Mouse (Mus musculus) layer of hippocampus, adult 18-20 months (tissue): ENCODE measurements around the gene Pafah2. TPM values are rescaled to one million over a fixed set of nuclear protein-coding genes. Genes with fewer than 3 reads are reported as not detected.
"Not testable (repeated sequence)": the region's sequence is repeated elsewhere in the genome, so short reads cannot be mapped to it uniquely, and the experiment has no call there.

Source experiments
- DNase-seq, 2 experiments: peaks; one replicate each; pipeline ENCODE4 v3.0.0; 2022; ENCODE audit warnings: low spot score in 2 of 2
- total RNA-seq, 2 experiments: library from RNA; stranded (reverse); gene quantifications; 2 replicates each; pipeline ENCODE4 v1.2.3; 2021

Pafah2 gene
- total RNA-seq, 2 experiments from 2014 or later, result 5.0 to 5.9 TPM

DNA sequence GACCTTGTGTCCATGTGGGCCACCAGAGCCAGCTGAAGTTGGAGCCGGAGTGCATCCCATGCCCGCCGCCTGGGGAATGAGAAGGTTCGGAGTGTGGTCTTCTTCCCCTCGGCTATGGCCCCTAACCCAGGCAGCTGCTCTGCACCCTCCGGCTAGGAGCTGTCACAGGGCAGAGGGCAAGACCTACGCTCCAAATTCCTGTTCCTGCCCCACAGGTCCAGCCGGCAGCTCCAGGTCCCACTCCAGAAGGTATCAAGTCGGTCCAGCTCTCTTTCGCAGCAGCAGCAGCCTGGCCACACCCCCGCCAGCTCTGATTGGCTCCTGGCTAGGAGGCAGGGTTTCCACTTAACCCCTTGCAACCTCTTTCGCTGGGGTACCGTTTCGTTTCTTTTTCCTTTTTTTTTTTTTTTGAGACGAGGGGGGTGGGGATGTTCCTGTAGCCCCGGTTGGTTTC lies 23.8 kb upstream of the Pafah2 start:
- DNase-seq, result peak; percentile 80 to 90

DNA sequence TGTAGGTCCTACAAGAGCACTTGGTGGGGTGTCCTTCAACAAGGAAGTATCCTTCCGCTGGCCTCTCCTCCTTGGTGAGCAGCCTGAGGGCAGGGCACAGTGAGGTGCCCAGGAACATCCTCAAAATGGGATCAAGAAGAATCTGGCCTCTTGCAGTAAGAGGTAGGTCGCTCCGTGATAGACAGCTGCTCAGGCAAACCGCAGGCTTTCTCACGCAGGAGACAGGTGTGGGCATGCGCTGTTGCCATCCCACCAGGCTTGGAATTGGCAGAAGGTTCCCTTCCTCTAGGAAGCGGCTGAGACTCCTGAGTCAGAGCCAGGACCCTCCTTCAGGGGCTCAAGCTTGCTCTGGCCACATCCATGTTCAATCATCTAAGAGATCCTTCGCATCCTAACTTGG lies 22.8 kb upstream of the Pafah2 start:
- DNase-seq, result peak in 1 of 2 experiments; percentile 33

DNA sequence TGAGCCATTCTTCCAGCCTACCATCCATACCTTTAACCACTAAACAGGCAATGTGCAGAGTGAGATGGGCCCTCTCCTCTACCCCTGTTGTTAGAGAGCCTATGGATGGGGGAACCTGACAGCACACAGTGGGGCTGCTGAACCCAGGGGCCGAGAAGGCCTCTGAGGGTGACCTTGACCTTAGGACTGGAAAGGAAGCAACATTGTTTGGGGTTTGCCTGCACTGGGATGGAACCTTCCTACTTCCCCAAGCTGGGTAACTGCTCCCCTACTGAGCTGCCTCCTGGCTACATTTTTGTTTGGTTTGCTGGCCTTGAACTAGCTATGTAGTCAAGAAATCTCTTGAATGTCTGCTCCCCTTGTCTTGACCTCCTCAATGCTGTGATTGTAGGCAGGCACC lies 21.8 kb upstream of the Pafah2 start:
- no peak for DNase-seq

DNA sequence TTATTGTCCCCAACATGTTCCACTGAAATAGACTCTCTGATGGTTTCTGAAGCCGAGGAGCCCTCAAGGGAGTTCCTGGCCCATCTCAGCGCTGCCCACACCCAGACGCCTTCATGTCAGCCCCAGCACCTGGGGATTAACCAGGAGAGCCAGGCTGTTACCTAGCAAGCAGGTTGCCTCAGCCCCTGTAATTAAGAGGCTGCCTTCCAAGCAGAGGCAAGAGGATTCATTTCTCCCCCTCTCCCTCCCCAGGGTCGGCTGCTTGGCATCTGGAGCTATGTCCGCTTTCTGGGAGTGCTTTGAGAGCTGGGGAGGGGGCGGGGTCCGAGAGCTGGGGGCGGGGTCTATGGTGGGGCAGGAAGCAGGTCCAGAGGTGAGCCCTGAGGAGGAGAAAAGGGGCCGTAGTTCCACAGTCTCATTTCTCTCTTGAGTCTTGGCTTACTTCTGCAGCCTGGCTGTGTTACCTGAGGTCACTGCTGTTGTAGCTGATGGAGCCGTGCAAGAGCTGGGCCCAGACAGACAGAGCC lies 18.0 kb upstream of the Pafah2 start:
- no peak for DNase-seq

DNA sequence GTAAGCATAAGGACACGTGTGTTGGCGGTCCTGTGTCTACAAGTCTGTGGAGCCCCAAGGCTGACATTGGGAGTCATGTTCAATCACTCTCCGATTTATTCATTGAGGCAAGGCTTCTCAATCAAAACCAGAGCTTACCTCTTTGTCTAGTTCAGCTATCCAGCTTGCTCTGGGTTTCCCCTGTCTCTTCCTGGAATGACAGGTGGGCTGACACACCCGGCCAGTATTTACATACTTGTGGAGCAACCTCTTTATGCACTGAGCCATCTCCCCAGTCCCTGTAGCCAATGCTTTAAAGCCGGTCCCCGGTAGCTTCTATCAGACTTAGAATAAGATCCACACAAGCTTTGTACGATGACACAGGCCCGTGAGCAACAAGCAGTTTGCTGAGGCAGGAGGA lies 16.6 kb upstream of the Pafah2 start:
- DNase-seq, result no peak

DNA sequence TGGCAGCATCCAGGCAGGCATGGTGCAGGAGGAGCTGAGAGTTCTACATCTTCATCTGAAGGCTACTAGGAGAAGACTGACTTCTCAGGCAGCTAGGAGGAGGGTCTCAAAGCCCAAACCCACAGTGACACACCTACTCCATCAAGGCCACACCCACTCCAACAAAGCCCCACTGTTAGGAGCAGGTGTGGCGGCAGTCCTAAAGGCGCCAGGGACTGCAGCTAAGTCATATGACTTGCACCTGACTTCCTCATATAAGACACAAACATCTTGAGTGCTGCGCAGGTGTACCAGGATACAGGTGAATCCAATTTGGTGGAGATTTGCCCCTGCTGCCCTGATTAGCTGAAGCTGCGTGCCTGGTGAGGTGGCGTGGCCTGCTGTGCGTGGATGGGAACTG lies 12.4 kb upstream of the Pafah2 start, which contains the start of gene Extl1:
Gene Extl1 (minus strand): TSS at position 101 of the 400 bp plus-strand sequence.
- not testable (repeated sequence) for DNase-seq

DNA sequence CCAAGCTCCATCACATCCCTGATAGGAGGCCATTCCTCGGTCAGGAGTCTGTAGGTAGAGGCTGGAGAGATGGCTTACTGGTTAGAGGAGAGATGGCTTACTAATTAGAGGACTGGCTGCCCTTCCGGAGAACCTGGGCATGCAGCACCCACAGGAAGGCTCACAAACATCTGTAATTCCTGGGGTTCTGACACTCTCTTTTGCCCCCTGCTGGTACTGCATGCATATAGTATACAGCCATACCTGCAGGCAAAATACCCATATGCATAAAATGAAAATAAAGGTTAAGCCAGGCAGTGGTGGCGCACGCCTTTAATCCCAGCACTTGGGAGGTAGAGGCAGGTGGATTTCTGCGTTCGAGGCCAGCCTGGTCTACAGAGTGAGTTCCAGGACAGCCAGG lies 8.9 kb upstream of the Pafah2 start:
- DNase-seq, result no peak

DNA sequence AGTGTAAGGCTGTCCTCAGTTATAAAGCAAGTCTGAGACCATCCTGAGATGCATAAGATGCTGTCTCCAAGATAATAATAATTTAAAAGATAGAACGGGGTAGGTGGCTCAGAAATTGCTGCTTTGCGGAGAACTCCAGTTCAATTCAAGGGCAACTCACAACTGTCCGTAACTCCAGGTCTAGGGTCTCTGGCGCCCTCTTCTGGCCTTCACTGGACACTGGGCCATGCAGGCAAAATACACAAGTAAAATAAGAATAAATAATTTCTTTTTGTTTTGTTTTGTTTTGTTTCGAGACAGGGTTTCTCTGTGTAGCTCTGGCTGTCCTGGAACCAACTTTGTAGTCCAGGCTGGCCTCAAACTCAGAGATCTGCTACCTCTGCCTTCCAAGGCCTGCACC lies 7.7 kb upstream of the Pafah2 start:
- DNase-seq, result peak in 1 of 2 experiments; percentile 73

DNA sequence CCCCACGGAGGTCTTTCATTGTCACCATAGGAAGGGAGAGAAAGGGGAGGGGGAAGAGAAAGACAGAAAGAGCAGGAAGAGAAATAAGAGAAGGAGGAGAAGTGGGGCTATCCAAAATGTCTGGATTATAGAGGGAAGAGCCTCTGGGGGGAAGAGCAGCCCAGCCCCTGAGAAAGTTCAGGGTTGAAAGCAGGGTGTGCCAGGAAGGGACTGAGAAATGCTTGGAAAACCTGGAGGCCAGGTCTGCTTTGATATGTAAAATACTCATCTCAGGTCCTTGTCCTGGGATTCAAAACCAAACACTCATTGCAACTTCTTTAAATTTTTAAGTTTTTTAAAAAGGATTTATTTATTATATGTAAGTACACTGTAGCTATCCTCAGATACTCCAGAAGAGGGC lies 4.5 kb upstream of the Pafah2 start:
- DNase-seq, result no peak

DNA sequence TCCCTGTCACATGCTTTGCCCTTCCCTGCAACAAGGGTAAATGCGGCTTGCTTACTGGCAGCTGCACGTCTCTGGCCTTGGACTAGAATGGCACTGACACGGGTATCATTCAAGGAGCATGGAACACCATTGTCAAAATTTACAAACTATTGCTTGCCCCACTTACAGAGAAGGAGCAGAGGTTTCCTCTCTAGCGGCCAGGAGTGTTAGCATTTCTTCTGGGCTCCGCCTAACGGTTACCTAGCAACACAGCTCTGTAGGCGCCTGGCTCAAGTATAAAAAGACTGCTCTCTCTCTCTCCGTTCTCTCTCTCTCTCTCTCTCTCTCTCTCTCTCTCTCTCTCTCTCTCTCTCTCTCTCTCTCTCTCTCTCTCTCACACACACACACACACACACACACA lies 3.5 kb upstream of the Pafah2 start:
- no peak for DNase-seq

DNA sequence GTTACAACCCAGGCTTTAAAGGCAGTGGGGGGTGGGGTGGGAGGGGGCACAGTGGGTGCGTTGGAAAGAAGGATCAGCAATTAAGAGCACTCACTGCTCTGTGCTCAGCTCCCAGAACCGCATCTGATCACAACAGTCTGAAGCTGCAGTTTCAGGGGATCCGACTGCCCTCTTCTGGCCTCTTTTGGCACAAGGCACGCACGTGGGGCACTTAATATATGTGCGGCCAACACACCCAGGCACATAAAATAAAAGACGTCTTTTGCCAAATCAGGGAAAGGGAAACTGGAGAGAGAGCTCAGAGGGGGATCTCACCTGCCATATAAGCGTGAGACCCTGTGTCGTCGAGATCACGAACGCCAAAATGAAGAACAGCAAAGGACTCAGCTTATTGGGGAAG lies 3.1 kb upstream of the Pafah2 start:
- no peak for DNase-seq

DNA sequence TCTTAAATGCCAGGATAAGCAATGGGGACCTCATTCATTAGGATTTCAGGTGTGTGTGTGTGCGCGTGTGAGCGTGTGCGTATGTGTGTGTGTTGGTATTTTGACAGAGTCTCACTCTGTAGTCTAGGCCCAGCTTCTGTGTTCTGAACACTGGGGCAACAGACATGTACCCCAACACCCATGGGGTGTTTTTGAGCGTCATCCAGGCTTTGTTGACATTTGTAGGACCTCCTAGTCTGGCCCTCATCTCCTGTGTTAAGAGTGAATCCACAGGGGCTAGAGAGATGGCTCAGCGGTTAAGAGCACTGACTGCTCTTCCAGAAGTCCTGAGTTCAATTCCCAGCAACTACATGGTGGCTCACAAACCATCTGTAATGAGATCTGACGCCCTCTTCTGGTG lies 978 bp upstream of the Pafah2 start:
- no peak for DNase-seq

DNA sequence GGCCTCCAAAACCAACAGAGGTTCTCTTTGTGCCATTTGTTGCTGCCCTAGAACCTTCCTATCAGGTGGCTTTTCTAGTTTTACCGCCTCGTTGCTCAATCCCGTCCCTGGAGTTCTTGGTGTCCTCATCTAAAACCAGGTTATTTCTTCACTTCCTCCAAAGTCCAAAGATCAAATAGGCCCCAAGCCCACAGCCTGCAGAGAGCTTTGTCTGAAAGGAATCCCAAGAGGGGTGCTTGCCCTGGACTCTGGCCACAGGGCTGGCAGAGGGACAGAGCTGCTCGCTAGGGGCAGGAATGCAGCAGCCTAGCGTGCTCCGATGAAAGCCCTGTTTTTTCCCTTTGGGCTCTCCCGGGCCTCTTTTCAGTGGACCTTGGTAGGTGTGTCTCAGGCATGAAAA lies 1.0 kb downstream of the Pafah2 start:
- DNase-seq, result peak in 1 of 2 experiments; percentile 50

DNA sequence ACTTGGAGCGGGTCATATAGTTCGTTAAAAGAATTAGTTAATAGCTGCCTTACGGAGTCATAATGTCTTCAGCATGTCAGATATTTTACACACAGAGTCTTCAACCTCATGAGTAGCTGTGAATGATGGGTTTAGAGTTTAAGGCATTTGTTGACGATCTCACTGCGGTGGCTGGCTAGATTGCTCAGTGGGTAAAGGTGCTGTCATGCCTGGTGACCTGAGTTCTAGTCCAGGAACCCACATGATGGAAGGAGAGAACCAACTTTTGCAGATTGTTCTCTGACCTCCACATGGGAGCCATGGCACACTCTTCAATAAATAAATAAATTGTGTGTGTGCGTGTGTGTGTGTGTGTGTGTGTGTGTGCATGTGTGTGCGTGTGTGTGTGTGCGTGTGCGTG lies 1.6 kb downstream of the Pafah2 start:
- no peak for DNase-seq

DNA sequence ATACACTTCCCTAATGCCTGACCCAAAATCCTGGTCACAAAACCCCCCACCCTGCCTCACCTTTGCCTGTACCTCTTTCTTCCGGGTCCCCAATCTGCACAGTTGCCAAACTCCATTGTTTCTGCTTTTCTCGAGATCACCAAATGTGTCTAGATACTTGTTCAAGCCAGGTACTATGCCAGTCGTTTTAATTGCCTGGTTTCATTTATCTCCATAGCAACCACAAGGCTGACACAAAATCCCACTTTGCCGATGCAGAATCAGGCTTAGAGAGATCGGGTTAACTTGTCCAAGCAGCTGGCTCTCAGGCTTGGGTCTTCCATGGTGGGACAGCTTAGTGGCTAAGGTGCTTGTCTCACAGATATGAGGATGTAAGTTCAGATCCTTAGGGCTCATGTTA lies 4.1 kb downstream of the Pafah2 start:
- DNase-seq, result peak in 1 of 2 experiments; percentile 50

DNA sequence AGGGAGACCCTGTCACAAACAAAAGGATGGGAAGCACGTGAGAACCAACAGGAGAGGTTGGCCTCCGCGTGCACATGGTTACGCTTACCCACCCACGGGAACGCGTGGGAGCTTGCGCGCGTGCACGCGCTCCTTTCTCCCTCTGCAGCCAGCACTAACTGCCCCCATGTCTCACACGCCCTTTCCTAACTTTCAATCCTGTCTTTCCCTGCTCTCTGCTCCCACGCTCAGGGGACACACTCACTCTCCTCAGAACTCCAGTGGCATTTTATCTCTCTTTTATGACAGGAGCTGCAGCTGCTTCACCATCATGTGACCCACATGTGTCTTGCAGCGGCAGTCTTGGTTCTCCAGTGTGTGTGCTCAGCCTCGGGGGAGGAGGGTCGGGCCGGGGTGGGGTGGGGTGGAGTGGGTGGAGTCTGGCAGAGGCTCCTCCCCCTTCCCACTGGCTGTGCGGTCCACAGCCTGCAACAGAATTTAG lies 5.1 kb downstream of the Pafah2 start:
- peak; percentile 74 to 83 for DNase-seq

DNA sequence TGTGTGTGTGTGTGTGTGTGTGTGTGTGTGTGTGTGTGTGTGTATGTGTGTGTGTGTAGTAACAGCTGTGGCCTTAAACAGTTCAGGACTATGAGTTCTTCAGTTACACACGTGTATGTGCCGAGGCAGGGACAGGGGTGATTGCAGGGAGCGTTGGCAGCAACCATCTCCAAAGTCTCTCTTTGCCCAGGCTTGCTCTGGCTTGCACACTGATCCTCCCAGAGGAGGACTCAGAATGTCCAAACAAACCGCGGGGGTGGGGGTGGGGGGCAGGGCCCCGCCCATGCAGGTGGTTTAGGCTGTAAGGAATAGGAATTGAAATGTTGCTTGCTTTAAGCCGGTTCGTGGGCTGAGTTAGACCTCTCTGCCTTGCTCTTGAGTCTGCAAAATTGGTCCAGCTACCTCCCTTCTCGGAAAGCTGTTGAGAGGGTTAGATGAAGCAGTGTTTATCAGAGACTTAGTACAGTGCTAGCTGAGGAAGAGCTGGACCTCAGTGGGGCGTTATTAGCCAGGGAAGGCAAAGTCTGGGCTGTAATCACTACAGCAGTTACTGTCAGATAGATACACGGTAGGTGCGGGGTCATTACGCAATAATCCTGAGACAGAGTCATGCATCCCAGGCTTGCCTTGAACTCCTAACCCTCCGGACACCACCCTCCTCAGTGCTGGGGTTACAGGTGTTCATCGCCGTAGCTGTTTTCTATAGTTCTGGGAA lies 5.9 kb downstream of the Pafah2 start:
- no peak for DNase-seq

DNA sequence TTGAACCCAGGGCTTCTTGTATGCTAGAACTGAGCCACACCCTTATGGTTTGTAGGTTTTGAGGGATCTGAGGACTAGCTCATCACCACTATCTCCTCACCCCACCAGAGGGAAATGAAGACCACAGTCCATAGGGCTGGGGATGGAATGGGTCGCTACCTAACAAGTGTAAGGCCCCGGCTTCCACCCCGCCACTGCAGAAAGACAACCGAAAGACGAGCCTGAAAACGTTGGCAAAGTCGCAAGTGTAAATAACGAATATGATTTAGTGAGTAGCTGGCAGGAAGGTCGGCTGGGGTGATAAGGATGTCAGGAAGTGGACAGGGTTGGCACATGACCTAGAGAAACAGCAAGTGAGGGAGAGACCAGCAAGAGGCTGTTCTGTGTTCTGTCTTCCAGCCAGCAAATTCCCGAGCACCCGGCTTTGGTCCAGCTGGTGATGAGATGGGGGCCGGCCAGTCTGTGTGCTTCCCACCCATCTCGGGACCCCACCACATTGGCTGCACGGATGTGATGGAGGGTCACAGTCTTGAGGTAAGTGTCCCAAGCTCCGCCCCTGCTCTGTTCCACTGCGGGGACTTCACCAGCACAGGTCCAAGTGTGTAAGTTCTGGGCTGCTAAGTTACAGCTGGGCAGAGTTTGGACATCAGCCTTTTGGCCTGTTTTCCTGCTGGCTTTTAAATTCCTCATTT lies 6.6 kb downstream of the Pafah2 start:
- DNase-seq, result no peak

DNA sequence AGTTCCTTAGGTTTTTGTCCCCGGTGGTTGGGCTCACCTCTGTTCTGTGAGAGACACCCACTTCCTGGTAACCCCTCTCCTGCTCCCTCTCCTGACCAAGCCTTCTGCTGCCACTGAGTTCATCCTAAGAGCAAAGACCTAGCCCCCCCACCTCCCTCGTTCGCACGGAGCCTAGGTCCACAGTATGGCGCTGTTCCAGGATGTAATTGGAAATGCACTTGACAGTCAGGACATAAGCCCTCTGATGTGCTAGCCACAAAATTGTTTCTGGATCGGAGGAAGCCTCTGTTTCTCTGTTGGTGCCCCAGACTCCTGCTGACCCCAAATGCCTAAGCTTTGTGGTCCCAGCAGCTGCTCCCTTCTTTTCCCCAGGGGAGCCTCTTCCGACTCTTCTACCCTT lies 7.6 kb downstream of the Pafah2 start:
- DNase-seq, result no peak

DNA sequence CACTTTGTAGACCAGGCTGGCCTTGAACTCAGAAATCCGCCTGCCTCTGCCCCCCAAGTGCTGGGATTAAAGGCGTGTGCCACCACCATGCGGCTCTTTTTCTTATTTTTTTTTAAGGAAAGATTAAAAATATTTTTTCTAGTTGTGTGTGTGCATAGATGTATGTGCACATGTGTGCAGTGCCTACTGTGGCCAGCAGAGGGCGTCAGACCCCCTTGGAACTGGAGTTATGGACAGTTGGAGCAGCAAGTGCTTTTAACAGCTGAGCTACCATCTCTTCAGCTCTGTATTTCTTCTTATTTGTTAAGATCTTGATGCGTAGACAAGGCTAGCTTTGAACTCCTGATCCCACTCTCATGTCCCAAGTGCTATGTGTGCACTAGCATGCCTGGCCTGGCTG lies 13.2 kb downstream of the Pafah2 start:
- DNase-seq, result no peak

DNA sequence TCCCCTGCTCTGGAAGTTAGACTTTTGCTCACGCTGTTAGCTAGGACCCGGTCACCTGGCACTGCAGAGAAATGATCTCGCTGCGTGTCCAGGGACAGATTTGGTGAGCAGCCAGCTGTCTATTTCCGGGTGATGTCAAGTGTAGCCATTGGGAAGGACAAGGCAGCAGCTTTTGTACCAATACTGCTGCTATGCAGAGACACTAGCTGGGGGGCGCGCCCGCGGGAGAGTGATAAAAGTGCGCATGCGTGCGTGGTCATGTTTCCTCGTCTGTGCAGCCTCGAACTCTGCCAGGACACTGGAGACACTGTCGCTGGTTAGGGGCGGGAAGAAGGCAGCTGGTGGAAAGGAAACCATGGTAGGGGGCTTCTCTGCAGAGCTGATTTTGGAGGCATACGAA lies 20.1 kb downstream of the Pafah2 start:
- peak in 1 of 2 experiments; percentile 49 for DNase-seq

DNA sequence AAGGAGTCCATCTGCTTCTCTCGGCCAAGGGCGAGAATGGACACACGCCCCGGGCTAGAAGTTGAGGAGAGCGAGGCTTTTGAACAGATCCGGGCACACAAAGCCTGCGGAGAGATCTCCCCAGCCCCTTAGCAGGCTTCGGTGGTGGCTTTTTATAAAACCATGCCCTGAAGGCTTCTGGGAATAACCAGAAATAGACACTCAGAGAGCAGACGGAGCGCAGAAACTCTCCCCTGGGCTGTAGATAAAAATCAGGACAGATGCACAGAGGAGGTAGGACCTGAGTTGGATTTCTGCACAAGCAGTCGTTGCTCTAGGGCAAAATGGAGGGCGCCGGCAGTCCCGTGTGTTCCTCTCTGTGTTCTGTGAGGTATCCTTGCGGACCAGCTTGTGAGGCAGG lies 20.5 kb downstream of the Pafah2 start:
- DNase-seq, result peak in 1 of 2 experiments; percentile 56
